8 mouse cellular contexts compared by ENCODE assay signal in the genomic region with DNA sequence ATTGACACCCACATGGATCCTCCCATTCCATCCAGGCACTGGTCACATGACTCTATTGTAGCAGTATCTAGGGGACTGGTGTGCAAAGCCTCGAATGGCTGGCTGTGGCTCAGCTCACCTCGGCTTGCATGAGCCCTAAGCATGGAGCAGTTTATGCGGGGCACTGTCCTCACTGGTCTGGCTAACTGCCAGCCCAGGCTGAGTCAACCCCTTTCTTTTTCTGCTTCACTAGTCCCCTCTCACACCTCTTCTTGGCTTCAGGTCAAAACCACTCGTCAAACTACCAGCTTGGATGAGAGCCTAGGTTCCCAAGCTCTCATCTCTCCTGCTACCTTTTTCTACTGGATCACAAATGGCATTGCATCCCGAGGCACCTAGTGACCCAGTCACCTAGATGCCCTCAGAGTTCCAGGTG. TPM values are rescaled to one million over a fixed set of nuclear protein-coding genes. Genes with fewer than 3 reads are reported as not detected.
DNase-seq lines count a peak whose midpoint lies in the region; ATAC-seq and TF ChIP-seq lines count a peak whose summit lies in the region.

No protein-coding gene starts in this region.

- peaks cover 14% of the 10 kb centered on the region for H3K4me1 ChIP-seq in heart, embryonic 12.5 days (replicated peaks)
- H3K4me1 ChIP-seq in heart, embryonic 10.5 days: peaks cover 13% of the 10 kb centered on the region; the same call in 1 of the 2 replicates
- H3K4me1 ChIP-seq in cerebellum, adult 2 months (ENCODE audit: control insufficient read depth, insufficient read depth, low read length): peaks cover 29% of the 10 kb centered on the region
- H3K4me1 ChIP-seq in kidney, postnatal 0 days (replicated peaks; ENCODE audit: insufficient read depth, low read length): no peaks in the 10 kb centered on the region

- ATAC-seq in heart, embryonic 12.5 days (ENCODE audit: insufficient number of reproducible peaks, low FRiP score): 0 out of 2 replicates have a peak, but pooled peaks have one; percentile 22
- no peak; the same call in 1 of the 2 replicates for ATAC-seq in kidney, postnatal 0 days (replicated peaks; ENCODE audit: low FRiP score, low read depth)
- no peak for ATAC-seq in CD4-positive, CD25-positive, alpha-beta regulatory T cell, adult 4 months

- WGBS in heart, embryonic 12.5 days: 36% methylated on average over 5 of the region's 5 CpGs
- 74% methylated on average over 5 of the region's 5 CpGs for WGBS in heart, embryonic 10.5 days
- 6% methylated on average over 5 of the region's 5 CpGs for WGBS in cerebellum, adult 2 months
- WGBS in kidney, postnatal 0 days: 44% methylated on average over 5 of the region's 5 CpGs

- H3K9me3 ChIP-seq in heart, embryonic 12.5 days (replicated peaks): no peaks in the 10 kb centered on the region
- H3K9me3 ChIP-seq in heart, embryonic 10.5 days: no peaks in the 10 kb centered on the region
- H3K9me3 ChIP-seq in kidney, postnatal 0 days (replicated peaks; ENCODE audit: low read length): no peaks in the 10 kb centered on the region

- no peak overlapping the region for H3K4me2 ChIP-seq in heart, embryonic 12.5 days
- no peak overlapping the region for H3K4me2 ChIP-seq in kidney, postnatal 0 days (ENCODE audit: low read length)

- H3K4me3 ChIP-seq in heart, embryonic 12.5 days: no peak overlapping the region
- no peak overlapping the region for H3K4me3 ChIP-seq in heart, embryonic 10.5 days
- no peak overlapping the region for H3K4me3 ChIP-seq in cerebellum, adult 2 months (replicated peaks; ENCODE audit: insufficient read depth, low read depth, low read length)
- no peak overlapping the region for H3K4me3 ChIP-seq in kidney, postnatal 0 days (replicated peaks; ENCODE audit: low read depth, low read length)

- no peak for TF ChIP-seq CTCF in cerebellum, adult 2 months (IDR thresholded peaks at IDR 0.05; ENCODE audit: borderline replicate concordance, insufficient read depth, low read depth, low read length)
- TF ChIP-seq CTCF in kidney, postnatal 0 days (IDR thresholded peaks at IDR 0.05; ENCODE audit: low read depth): no peak

- no peak for DNase-seq in heart, embryonic 10.5 days (ENCODE audit: low spot score)
- peak; percentile 28 for DNase-seq in 416B (ENCODE audit: low read depth)
- DNase-seq in cerebellum, adult 2 months: peak; percentile 87 to 93
- peak; percentile 36 for DNase-seq in kidney, postnatal 0 days (ENCODE audit: low spot score)
- no peak for DNase-seq in thymus, adult 18-20 months
- DNase-seq in urinary bladder, postnatal 4 days (ENCODE audit: low spot score in 2 of 2): no peak

- no peaks in the 10 kb centered on the region for H3K36me3 ChIP-seq in heart, embryonic 12.5 days
- 0 out of 2 replicates have a peak, but pooled peaks cover 2% of the 10 kb centered on the region for H3K36me3 ChIP-seq in heart, embryonic 10.5 days
- no peaks in the 10 kb centered on the region for H3K36me3 ChIP-seq in kidney, postnatal 0 days (ENCODE audit: insufficient read depth, low read length)

- H3K27me3 ChIP-seq in heart, embryonic 12.5 days (replicated peaks): no peaks in the 10 kb centered on the region
- no peaks in the 10 kb centered on the region for H3K27me3 ChIP-seq in heart, embryonic 10.5 days (ENCODE audit: insufficient read depth, poor library complexity, severe bottlenecking)
- no peaks in the 10 kb centered on the region for H3K27me3 ChIP-seq in cerebellum, adult 2 months (ENCODE audit: control insufficient read depth, insufficient read depth, low read length)
- no peaks in the 10 kb centered on the region for H3K27me3 ChIP-seq in kidney, postnatal 0 days (ENCODE audit: insufficient read depth, low read length)

- H3K27ac ChIP-seq in heart, embryonic 12.5 days (ENCODE audit: poor library complexity, severe bottlenecking): no peak overlapping the region
- H3K27ac ChIP-seq in heart, embryonic 10.5 days: no peak overlapping the region
- peak overlapping the region; percentile 26; the same call in 1 of the 2 replicates for H3K27ac ChIP-seq in cerebellum, adult 2 months (ENCODE audit: insufficient read depth, low read length)
- no peak overlapping the region for H3K27ac ChIP-seq in kidney, postnatal 0 days

- no peak overlapping the region for H3K9ac ChIP-seq in heart, embryonic 12.5 days
- no peak overlapping the region for H3K9ac ChIP-seq in kidney, postnatal 0 days (ENCODE audit: low read depth, low read length)

- TF ChIP-seq POLR2A in cerebellum, adult 2 months (IDR thresholded peaks at IDR 0.05; ENCODE audit: borderline replicate concordance, insufficient read depth, low read length): no peak

RNA-seq across cellular contexts. Expression of gene Daam2, which starts 51.5 kb away (rescaled TPM):
- 4.1 and 5.3 TPM in 2 replicates for polyA plus RNA-seq in heart, embryonic 12.5 days (2016; fragmentation: Nextera tagmentation; extraction: Ambion mirVana)
- polyA plus RNA-seq in heart, embryonic 10.5 days (2016; fragmentation: Nextera tagmentation; extraction: Ambion mirVana): 3.9 and 8.8 TPM in 2 replicates
- 54.4 TPM in 2 replicates for polyA plus RNA-seq in cerebellum, adult 2 months (2012; rRNA removed)
- 4.7 and 4.8 TPM in 2 replicates for polyA plus RNA-seq in kidney, postnatal 0 days (2015; fragmentation: Nextera tagmentation; extraction: Ambion mirVana)
- polyA plus RNA-seq in CD4-positive, CD25-positive, alpha-beta regulatory T cell, adult 4 months (2017; shearing (Covaris generic)): under 1 TPM in 1 of 2 experiments, not detected in 1; 0.04 TPM

Comparison
In these comparisons a context has a peak if more than half of its experiments do, and no peak if none do; other contexts are left out.
1. DNase-seq: peak in 416B (single experiment), cerebellum, adult 2 months (2 of 2) and kidney, postnatal 0 days (single experiment); none in heart, embryonic 10.5 days (single experiment), thymus, adult 18-20 months (0 of 2) and urinary bladder, postnatal 4 days (0 of 2).